Mouse (Mus musculus) layer of hippocampus, adult 18-20 months (tissue): ENCODE results near the gene Aebp1. TPM values are rescaled to one million over a fixed set of nuclear protein-coding genes. Genes with fewer than 3 reads are reported as not detected.

Experiments
- DNase-seq, 2 experiments: peaks; one replicate each; pipeline ENCODE4 v3.0.0; 2022; ENCODE audit warnings: low spot score in 2 of 2
- total RNA-seq, 2 experiments: library from RNA; stranded (reverse); gene quantifications; 2 replicates each; pipeline ENCODE4 v1.2.3; 2021

The Aebp1 gene
- total RNA-seq, 2 experiments from 2014 or later, result 9.1 to 9.2 TPM

GRCm38 (mm10) chr11:5919606-5920005 is 57.9 kb downstream of the Aebp1 start:
- DNase-seq, result no peak

- no peak for DNase-seq
Measured at GRCm38 (mm10) chr11:5920323-5920960, 58.7 kb downstream of the Aebp1 start.

Other genes with a start within 250 kb of the Aebp1 start
- gene Mrps24, start 146.3 kb upstream of the Aebp1 start, total RNA-seq, result 10 to 100 TPM; 65.6 to 69.6 TPM
- 10 to 100 TPM; 74.4 to 80.6 TPM for gene Urgcp, start 99.6 kb upstream of the Aebp1 start, total RNA-seq
- 10 to 100 TPM; 76.9 to 81.5 TPM for gene Dbnl, start 73.5 kb upstream of the Aebp1 start, total RNA-seq
- gene Pgam2, start 58.2 kb upstream of the Aebp1 start, total RNA-seq, result 10 to 100 TPM; 11.6 to 17.7 TPM
- gene Polm, start 23.9 kb upstream of the Aebp1 start, total RNA-seq, result 10 to 100 TPM in 1 of 2 experiments, 1 to 10 TPM in 1; 9.6 to 11.0 TPM
- 10 to 100 TPM; 25.9 to 26.6 TPM for gene Pold2, start 16.3 kb downstream of the Aebp1 start, total RNA-seq
- gene Myl7, start 36.8 kb downstream of the Aebp1 start, total RNA-seq, result not detected
- 1 to 10 TPM; 1.9 to 3.4 TPM for gene Gck, start 88.1 kb downstream of the Aebp1 start, total RNA-seq
- gene Ykt6, start 93.7 kb downstream of the Aebp1 start, total RNA-seq, result 10 to 100 TPM; 69.3 to 71.0 TPM
- 1,000 to 10,000 TPM; 1,052 to 1,163 TPM for gene Camk2b, start 204.4 kb downstream of the Aebp1 start, total RNA-seq